Mouse (Mus musculus) heart, adult 18-20 months (tissue): ENCODE measurements around the gene Gm28635. TPM values are rescaled to one million over a fixed set of nuclear protein-coding genes. Genes with fewer than 3 reads are reported as not detected.
A peak's percentile ranks its signal among the peaks of the same experiment; 100 is the strongest.
"Not testable (repeated sequence)": the region's sequence is repeated elsewhere in the genome, so short reads cannot be mapped to it uniquely, and the experiment has no call there.

Source experiments
- DNase-seq, 2 experiments: peaks; one replicate each; pipeline ENCODE4 v3.0.0; 2021 to 2022; ENCODE audit warnings: mixed read lengths in 1 of 2
- total RNA-seq, 2 experiments: library from RNA; stranded (reverse); gene quantifications; 2 replicates each; pipeline ENCODE4 v1.2.3; 2021

Gene Gm28635
- total RNA-seq, 2 experiments from 2014 or later: 5.4 to 10.0 TPM

GRCm38 (mm10) chr2:84688080-84688844, 10.4 kb upstream of the Gm28635 start:
- no peak for DNase-seq

- no peak for DNase-seq
Measured at GRCm38 (mm10) chr2:84682605-84683183, 4.9 kb upstream of the Gm28635 start.

- DNase-seq: no peak
Measured at GRCm38 (mm10) chr2:84679016-84679415, 1.2 kb upstream of the Gm28635 start, which contains the start of gene Tmx2. Gene Tmx2 (minus strand): TSS chr2:84679140.

DNA sequence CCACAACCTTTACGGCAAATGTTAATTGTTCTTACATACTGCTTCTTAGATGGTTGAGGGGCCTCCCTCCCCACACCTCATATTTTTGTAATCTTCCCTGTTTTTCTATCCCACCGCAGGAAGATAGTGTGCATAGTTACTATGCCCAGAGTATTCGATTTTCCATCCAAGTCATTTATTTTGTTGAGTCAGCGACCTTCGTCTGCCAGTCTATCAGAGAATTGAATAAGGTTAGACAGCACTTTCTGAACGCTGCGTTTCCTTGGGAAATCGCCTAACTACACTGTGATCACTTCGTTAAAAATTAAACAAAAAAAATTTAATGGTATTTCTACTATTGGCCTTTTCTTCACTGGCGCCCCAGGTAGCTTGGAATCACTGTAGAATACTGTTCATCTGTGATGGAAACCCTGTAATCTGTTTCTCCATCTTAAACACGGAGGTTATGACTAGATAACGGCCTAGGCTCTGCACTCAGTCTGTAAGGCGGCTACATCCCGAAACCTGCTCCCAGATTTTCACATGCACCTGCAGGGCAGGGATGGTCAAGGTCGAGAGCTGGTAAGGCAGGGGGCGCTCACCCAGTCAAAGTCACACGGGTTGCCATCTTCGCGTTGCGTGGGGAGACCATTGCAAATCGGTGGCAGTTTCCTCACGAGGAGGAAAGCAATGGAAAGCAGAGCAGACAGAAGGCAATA, 422 bp downstream of the Gm28635 start:
- no peak for DNase-seq

GRCm38 (mm10) chr2:84671535-84671934, 6.3 kb downstream of the Gm28635 start:
- DNase-seq: not testable (repeated sequence)

DNA sequence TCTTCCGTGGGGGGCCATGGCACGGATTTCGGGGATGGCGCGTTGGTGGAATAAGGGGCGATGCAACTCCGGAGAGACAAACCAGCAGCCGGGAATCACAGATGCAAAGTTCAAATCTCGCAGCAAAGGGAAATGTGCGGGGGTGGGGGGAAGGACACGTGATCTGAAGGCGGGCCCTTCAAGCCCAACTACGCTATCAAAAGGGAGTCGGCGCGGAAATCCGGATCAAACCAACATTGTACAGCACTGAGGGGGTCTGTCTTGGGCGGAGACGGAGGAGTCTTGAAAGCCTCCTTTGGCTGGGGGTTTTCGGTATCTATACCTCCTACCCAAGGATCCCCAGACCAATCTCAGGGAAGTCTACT, 7.3 kb downstream of the Gm28635 start, which contains the start of gene Selenoh:
Gene Selenoh, minus strand, starts transcription at position 202 of the 365 bp plus-strand sequence.
- DNase-seq: peak; percentile 87

- DNase-seq: peak in 1 of 2 experiments; percentile 11
Measured at GRCm38 (mm10) chr2:84669828-84670568, 7.8 kb downstream of the Gm28635 start.

GRCm38 (mm10) chr2:84666081-84666480, 11.8 kb downstream of the Gm28635 start:
- no peak for DNase-seq

- peak; percentile 48 to 70 for DNase-seq
Measured at GRCm38 (mm10) chr2:84662866-84663265, 15.0 kb downstream of the Gm28635 start.

- DNase-seq: peak; percentile 76 to 82
Measured at GRCm38 (mm10) chr2:84660253-84660652, 17.6 kb downstream of the Gm28635 start.

DNA sequence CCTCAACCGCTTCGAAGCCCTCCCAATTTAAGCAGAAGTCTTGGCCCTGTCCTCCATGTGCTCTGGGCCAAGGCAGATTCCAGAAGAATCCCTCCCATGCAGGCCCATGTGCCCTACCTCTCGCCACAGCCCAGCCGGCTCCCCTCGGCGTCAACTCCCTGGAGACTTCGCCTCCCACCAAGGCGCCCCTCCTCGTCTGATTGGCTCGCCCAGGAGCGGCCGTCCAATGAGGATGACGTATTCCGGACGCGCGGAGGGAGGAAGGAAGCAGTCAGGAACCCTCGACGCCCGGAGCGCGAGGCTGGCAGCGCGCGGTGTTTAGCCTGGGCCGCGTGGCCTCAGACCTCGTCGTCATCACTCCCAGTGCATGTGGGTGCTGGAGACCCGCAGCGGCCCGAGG, 19.0 kb downstream of the Gm28635 start, which contains the start of gene Btbd18:
Gene Btbd18, plus strand, starts transcription at position 274 of the 400 bp plus-strand sequence.
- no peak for DNase-seq

DNA sequence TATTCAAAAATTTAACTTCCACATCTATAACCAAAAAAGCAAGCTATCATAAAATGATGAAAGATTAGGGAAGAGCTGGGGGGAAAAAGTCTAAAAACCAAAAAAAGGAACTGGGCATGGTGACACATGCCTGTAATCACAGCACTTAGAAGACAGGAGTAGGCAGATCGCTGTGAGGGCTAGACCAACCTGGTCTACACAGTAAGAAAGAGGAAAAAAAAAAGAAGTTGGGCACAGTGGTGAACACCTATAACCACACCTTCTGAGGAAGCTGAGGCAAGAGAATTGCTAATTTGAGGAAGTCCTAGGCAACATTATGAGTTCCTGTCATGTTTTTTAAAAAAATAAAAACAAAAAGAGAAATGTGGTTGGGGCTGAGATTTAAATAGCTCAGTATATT, 22.0 kb downstream of the Gm28635 start:
- no peak for DNase-seq

DNA sequence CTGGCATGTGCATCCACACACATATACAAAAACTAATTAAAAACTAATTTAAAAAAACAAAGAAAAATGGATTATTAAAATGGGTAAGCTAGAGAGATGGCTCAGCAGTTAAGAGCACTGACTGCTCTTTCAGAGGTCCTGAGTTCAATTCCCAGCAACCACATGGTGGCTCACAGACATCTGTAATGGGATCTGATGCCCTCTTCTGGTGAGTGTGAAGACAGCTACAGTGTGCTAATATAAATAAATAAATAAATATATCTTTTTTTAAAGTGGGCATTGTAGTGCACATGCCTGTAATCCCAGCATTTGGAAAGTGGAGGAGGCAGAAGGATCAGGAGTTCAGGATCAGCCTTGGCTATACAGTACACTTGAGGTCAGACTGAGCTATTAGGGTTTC, 24.5 kb downstream of the Gm28635 start:
- no peak for DNase-seq

DNA sequence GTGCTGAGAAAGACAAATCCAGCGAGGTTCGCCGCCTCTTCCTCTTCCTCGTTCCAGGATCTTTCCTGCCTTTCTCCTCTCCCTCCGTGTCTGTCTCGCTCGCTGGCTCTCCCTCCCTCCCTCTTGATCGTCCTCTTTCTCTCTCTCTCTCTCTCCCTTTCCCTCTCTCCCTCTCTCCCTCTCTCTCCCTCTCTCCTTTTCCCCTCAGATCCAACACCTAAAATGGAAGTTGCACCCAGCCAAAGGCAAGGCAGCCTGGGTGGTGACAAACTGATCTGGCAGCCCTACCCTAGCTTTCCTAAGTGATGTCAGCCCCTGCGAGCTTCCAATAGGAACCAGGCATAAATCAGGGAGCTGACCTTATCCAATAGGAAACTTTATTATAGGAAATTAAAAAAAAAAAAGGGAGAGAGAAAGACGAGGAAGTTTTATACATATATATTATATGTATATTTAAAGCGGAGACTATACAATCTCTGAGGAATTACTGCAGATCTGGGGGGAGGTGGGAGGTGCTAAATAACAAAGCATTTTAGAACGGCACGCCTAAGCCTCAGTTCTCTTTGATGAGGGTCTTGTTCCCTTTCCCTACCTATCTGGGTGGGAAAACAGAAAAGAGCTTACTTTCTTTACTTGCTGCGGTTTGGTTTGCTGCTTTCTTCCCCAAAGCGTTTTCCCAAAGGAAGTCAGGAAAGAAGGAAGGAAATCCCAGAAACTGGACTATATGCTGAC, 27.2 kb downstream of the Gm28635 start, which contains the start of gene Ctnnd1:
Gene Ctnnd1, minus strand, starts transcription at position 302 of the 732 bp plus-strand sequence.
- DNase-seq: peak; percentile 91 to 95

DNA sequence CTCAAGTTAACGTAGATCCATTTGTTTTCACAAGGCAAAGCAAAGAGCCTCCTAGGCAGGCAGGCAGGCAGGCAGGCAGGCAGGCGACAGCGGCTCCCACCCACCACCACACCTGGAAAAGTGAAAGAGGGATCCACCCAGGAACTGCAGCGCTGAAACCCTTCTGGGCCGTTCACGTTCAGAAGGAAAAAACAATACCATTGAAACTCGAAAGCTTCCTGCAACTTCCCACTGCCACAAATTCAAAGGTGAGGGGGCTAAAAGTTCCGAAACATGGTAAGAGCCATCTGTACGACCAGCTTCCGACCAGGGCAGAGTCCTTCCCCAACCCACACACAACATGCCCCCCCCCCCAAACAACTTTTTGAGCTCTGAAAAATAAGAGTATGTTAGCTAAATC, 28.2 kb downstream of the Gm28635 start:
- DNase-seq: peak; percentile 51 to 64

DNA sequence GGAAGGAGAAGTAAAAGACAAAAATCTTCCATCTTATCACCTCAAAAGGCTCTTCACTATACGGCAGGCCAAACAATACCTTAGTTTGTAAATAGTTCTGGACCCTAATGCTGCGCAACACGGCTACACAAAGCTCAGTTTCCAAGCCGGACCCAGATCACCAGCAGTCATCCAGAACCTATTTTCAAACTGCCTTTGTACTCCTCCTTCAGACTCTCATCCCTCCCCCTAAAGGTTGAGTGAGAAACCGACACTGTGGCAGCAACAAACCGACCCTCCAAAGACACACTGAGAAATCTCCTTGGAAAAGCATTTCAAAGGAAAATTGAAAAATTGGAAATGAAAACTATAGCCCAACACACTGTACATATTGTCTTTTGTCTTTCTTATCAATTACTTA, 29.5 kb downstream of the Gm28635 start:
- no peak for DNase-seq

GRCm38 (mm10) chr2:84647051-84647568, 30.7 kb downstream of the Gm28635 start:
- DNase-seq: no peak

- no peak for DNase-seq
Measured at GRCm38 (mm10) chr2:84646138-84646537, 31.7 kb downstream of the Gm28635 start.

DNA sequence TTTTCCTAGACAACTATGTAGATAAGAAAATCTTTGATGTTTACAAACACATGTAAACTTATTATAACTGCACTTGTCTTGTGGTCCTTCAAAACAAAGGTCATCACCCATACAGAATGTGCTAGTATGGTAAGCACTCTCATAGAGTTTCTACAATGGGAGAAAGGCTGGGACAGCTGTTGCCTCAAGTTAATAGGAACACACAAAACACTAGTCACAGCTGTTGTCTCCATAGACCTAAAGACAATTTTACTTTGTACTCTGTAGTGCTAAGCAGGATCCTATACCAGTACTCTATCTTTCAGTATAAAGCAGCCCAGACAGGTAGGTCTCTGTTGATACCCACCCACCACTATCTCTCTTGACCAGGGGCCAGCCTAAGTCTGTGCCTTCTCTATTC, 37.0 kb downstream of the Gm28635 start:
- DNase-seq: no peak

DNA sequence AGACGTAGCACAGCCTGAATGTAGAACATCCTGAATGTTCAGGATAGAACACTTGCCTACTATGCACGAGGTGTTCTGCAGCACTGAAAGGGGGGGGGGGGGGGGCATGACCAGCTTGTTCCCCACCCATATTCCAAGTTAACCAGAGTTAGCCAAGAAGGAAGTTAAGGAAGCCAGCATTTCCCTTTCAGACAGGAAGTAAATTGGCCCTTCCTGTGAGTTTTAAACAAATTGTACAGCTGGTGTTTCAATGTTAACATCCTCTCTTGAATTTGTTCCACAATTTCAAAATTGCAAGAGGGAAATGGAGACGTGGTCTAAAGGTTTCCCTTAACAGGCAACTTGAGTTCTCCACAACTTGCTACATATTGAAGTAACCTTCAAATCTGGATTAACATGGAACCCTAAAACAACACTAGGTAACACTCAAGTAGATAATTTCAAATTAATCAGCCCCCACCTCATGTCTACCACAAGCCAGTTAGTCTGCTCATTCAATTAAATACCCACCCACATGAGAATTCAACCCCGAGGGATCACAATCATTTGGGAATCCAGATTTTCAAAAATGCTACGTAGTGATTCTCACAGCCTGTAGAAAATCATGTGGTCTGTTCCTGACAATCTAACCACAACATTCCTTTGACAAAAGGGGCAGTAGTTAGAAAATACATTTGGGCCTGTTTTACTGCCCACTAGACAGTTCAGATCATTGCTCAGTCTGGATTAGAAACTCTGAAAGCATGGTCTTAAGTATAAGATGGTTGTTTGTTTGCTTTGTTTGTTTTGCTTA, 39.2 kb downstream of the Gm28635 start:
- DNase-seq: peak in 1 of 2 experiments; percentile 75
